Mouse (Mus musculus) lung, postnatal 14 days (tissue): ENCODE results near the gene Fam20a.
A peak's percentile ranks its signal among the peaks of the same experiment; 100 is the strongest.

Source experiments
- DNase-seq: peaks from one replicate; pipeline ENCODE4 v3.0.0; 2021

Fam20a gene

GRCm38 (mm10) chr11:109721781-109722446, at the start of gene Fam20a:
Fam20a (minus strand) TSS chr11:109722279.
- peak; percentile 59 for DNase-seq

- DNase-seq: no peak
These were observed 49.3 kb upstream of the Fam20a start for GRCm38 (mm10) chr11:109771381-109771780.

GRCm38 (mm10) chr11:109770185-109770584, 48.1 kb upstream of the Fam20a start:
- no peak for DNase-seq

- DNase-seq: no peak
These were observed 47.0 kb upstream of the Fam20a start for GRCm38 (mm10) chr11:109769091-109769490.

GRCm38 (mm10) chr11:109760063-109760462, 38.0 kb upstream of the Fam20a start:
- no peak for DNase-seq

- no peak for DNase-seq
These were observed 36.6 kb upstream of the Fam20a start for GRCm38 (mm10) chr11:109758616-109759215.

- peak; percentile 25 for DNase-seq
These were observed 32.1 kb upstream of the Fam20a start for GRCm38 (mm10) chr11:109754105-109754602.

- DNase-seq: no peak
These were observed 29.8 kb upstream of the Fam20a start for GRCm38 (mm10) chr11:109751636-109752603.

- DNase-seq: no peak
These were observed 23.1 kb upstream of the Fam20a start for GRCm38 (mm10) chr11:109745210-109745609.

- DNase-seq: no peak
These were observed 15.9 kb upstream of the Fam20a start for GRCm38 (mm10) chr11:109737967-109738366.

- DNase-seq: no peak
These were observed 14.3 kb upstream of the Fam20a start for GRCm38 (mm10) chr11:109736406-109736805.

GRCm38 (mm10) chr11:109734341-109734740, 12.3 kb upstream of the Fam20a start:
- DNase-seq: no peak

GRCm38 (mm10) chr11:109732726-109733438, 10.8 kb upstream of the Fam20a start:
- no peak for DNase-seq

- DNase-seq: no peak
These were observed 6.3 kb upstream of the Fam20a start for GRCm38 (mm10) chr11:109728371-109728770.

- no peak for DNase-seq
These were observed 632 bp upstream of the Fam20a start for GRCm38 (mm10) chr11:109722711-109723110.

- DNase-seq: peak; percentile 41
These were observed 729 bp downstream of the Fam20a start for GRCm38 (mm10) chr11:109721320-109721780.

GRCm38 (mm10) chr11:109720809-109721319, 1.2 kb downstream of the Fam20a start:
- peak; percentile 32 for DNase-seq

GRCm38 (mm10) chr11:109719399-109719798, 2.7 kb downstream of the Fam20a start:
- DNase-seq: no peak

GRCm38 (mm10) chr11:109717966-109718895, 3.8 kb downstream of the Fam20a start:
- DNase-seq: no peak

- no peak for DNase-seq
These were observed 4.6 kb downstream of the Fam20a start for GRCm38 (mm10) chr11:109717448-109717847.

- no peak for DNase-seq
These were observed 5.1 kb downstream of the Fam20a start for GRCm38 (mm10) chr11:109716981-109717380.
